Mouse (Mus musculus) ovary, postnatal 14 days (tissue): ENCODE data around the gene Hspb8.
A peak's percentile ranks its signal among the peaks of the same experiment; 100 is the strongest.
"Not testable (repeated sequence)": the region's sequence is repeated elsewhere in the genome, so short reads cannot be mapped to it uniquely, and the experiment has no call there.

Source experiments
- DNase-seq: peaks from one replicate; pipeline ENCODE4 v3.0.0; 2022; ENCODE audit warnings: low spot score

Hspb8 gene

DNA sequence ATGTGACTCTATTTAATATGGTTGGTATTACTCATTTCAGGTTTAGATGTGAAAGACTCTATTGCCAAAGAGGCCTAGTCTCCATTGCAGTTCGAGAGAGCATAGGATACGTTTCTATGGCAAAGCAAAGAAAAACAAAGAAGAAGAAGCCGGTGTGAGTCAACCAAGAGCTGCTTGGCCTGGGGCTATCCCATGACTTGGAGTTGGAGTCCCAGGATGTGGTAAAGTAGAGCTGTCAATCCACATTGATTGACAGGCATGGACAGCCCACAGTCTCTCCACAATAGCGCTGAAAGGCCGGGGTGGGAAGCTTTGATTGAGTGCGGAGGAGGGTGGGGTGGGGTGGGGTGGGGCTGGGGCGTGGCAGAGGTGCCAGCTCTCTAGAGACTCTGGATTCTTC is 10.2 kb upstream of the Hspb8 start:
- DNase-seq: no peak

DNA sequence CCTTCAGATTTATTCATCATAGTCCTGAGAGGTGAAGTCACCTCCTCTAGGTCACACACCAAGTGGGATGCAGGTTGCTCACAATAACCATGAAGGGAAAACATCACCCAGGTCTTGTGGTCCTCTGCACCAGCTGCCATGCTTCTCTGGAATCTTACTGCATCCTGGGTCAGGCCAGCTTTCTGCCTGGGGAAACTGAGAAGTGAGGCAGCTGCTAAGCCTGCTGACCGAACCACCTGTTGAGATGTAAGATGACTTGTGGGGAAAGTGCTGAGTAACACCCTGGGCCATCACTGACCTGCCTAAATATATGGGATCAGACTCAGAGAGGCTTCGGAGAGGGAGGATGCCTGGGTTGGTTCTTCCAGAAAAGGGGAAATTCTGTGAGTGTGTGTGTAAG is 4.0 kb upstream of the Hspb8 start:
- no peak for DNase-seq

DNA sequence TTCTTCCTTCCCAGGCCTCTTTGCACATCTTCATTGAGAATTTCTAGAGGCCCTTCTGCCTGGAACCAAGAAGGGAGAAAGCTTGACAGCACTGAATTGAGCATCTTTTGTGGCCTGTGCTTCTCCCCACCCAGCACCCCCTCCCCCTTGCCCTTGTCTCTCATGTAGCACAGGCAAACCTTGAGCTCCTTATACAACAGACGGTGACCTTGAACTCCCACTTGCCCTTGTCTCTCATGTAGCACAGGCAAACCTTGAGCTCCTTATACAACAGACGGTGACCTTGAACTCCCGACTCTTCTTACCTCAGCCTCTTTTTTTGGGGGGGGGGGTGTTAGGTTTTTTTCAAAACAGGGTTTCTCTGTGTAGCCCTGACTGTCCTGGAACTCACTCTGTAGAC is 3.0 kb upstream of the Hspb8 start:
- DNase-seq: not testable (repeated sequence)

DNA sequence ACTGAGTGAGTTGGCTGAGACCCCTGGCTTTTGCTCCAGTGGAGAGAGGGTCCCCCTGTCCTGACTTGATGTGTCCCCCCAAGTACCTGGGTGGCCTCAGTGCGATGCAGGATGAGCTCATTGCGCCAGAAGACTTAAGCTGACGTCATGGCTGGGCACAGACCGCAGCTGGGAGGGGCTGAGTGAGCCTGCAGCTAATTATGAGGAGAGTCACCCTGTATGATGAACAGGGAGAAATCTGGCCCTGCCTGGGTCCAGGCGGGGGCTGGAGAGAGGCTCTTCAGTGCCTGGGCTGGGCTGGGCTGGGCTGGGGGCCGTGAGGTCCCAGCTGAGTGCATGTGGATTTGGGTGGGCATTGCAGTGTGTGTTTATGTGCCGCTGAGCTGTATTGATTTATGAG is 2.6 kb upstream of the Hspb8 start:
- no peak for DNase-seq

DNA sequence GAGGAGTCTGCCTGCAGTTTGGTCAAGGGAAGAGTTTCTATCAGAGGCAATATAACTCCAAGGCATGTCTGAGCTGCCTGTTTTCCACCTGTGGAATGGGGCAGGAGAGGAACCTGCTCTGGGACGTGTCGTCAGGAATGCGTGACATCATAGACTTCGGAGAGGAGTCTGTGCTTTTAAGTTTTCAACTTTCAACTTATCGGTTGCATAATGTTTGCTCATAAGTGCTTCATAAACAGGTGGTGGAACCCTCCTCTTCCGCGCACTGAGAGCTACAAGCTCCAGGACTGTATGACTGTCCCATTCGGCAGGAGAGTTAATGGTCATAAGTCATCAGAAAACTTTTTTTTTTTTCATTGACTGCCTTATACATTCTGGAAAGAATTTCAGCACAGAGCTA is 1.1 kb upstream of the Hspb8 start:
- DNase-seq: no peak

DNA sequence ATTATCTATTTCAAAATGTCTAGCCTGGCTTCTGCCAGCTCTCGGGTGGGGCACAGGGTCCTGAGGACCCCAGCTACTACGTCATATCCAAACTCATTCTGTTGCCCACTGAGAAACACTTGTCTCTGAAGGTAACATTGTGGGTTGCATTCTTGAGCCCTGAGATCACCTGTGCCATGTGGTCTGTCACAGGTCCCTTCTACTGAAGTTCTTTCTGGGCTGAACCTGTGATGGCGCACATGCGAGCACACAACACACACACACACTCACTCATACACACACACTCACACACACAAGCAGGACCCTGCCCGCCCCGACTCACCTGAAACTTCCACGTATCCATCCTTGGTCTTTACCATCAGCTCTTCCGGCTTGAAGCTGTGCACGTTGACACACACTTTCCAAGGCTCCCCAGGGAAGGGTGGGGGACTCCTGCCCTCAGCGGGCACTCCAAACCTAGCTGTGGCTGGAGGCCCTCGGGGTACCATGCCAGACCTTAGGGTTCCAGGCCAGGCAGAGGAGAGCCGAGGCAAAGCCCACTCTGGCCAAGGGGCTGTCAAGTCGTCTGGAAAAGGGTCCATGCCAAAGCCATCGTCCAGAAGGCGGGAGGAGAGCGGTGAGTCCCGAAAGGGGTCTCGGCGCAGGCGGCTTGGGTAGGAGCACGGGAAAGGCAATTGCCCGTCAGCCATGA is 728 bp downstream of the Hspb8 start:
- no peak for DNase-seq

DNA sequence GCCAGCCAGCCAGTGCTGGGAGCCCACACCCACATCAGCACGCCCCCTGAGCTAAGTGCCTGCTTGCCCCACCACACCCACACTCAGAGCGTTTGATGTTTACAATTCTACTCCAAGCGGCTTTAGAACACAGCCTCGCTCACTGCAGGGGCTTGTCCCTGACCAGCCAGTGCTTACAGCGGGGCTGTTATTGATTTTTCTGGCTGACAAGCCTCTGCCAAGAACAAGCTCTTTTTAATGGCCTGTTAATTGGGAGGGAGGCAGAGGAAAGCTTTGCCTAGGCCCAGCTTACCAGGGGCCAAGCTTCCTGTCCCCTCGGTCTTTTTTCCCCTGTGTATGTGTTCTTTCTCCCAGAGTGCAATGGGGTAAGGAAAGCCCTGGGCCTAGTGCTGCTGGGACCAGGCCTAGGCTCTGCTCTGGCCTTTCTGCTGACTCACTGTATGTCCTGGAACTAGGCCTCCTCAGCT is 1.9 kb downstream of the Hspb8 start:
- no peak for DNase-seq

DNA sequence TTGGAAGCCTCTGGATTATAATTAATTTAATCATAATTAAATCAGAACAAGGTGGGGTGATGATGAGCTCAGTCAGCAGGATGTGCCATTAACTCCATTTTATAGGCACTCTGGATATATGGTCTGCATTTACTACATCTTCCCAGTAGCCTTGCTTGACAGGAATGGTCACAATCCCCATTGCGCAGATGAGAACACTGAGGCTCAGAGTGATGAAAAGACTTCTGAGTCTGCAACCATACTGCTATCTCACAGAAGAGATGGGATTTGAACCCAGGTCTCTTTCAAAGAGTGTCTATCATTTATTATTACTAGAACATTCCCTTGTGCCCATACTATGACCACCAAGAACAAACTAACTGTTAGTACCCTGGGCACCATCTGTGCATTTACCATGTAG is 2.5 kb downstream of the Hspb8 start:
- no peak for DNase-seq

DNA sequence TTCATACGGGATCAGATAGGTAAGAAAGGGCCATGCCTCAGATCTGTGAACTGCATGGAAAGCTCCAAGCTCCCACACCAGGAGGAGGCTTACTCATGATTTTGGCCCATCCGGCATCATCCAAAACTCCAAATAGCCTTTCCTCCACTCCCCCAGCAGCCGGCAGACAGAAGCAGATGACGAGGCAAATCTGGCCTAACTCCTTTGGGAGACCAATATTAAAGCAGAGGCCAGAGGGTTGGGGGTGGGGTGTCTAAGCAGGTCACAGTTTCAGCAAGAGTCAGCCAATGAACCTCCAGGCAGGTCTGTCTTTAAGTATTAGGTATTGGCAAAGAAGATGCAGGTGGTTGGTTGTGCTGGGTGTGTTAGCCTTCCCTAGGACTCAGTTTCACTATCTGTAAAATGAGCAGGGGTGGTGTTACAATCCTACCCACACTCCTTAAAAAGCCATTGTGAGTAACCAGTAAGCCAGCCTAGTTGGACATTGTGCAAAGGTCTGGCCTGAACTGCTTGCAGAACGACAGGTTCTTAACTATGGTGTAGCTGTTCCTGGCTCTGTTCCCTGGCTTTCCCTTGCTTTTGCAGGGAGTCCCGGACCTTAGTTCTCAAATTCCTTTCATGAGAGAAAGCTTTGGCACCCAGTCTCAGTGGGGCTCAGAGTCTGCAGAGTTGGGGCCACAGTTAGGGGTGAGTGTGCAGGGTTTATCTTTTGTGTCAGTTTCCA is 3.2 kb downstream of the Hspb8 start:
- DNase-seq: no peak

DNA sequence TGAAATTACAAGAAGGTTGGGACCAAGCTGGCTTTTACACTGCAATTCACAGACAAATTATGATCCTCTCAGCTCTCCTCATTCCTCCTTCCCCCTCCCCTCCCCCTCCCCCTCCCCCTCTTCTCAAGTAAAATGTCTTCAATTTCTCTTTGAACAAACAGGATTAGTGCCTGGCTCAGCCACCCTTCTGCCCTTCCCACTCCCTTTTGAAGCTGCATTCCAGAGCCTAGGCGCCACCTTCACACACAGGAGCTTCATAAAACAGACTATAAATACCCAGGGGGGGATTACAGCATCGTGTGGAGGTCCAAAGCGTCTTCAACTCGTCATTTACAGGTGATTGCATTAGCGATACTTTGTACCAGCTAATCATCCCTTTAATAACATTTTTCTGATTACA is 6.5 kb downstream of the Hspb8 start:
- DNase-seq: no peak

DNA sequence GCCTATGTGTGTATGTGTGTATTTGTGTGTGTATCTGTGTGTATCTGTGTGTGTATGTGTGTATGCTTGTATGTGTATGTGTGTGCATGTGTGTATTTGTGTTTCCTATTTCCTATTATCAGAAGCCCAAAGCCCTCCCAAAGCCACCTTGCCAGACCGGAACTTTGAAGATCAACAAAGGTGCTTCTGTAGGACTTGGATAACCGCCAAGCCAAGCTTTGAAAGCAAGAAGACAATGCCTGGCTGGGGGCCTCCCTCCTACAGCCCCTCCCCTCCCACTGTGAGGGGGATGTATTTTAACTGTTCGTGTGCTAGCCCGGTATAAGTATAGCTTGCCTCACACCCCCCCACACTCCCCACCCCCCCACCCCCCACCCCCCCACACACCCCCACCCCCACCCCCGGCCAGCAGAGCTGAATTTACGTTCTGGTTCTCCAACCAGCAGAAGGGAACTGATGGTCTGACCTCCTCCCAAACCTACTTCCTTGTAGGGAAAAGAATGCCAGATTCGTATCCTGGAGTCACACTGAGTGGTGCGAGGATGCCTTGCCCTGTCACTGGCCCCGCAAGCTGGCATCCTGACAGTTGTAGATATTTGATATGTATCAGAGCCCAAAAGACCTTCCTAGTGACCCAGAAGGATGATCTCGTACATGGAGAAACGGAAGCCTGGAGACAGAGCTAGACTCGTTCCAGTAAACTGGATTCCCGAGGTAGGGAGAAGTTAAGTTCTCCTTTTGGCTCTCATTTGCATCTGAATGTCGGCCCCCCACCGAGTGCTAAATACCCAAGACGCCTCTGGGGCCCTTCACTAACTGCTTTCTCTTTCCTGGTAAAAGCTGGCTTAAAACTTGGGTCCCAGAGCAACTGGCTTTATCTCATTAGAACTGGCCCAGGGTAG is 12.7 kb downstream of the Hspb8 start:
- no peak for DNase-seq

DNA sequence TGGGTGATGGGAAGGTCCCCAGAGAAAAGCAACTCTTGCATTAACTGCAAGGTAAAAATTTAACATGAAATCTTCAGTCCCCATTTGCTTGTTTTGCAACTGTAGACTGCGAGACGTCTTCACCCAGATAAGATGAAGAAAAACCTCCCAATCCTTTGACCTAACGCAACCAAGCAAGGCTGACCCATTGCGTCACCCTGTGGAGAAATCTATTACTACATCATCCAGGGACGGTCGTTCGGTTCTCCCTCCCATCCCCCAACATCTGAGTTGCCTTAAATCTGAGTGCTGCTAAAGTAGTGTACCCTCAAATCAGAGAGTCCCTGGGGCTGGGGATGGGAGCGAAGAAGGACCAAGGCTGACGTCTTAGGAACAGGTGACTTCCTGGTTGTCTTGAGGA is 13.7 kb downstream of the Hspb8 start:
- no peak for DNase-seq

DNA sequence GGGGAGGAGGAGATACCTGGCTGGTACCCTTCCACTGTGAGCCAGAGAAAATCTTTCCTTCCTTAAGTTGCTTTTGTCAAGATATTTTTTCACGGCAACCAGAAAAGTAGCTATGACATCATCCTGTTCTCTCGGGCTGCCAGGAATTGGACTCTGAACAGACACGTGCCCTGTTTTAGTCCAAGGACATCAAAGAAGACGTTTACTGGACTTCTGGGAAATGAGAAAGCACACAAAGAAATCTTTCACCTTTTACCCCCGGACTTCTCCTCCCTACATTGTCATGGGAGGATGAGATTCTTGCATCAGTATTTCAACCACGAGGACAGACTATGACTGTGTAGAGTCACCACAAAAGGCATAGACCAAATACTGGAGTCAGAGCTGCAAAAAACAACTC is 14.7 kb downstream of the Hspb8 start:
- DNase-seq: no peak

DNA sequence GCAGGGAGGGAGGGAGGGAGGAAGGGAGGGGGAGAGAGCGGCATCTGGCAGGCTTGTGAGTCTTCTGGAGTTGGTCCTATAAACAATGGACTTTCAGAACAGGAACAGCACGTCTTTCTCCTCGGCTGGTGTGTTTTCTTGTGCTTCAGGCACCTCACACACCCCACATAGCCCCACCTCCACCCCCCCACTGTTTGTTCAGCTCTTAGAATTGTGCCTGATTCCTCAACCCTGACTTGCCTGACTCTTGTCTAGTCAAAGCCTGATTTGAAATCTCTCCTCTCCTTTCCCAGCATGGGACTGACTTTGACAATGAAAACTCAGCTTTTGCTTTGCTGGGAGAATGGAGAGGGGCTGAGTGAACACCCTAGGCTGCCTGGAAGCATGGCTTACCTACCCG is 15.3 kb downstream of the Hspb8 start:
- DNase-seq: no peak

DNA sequence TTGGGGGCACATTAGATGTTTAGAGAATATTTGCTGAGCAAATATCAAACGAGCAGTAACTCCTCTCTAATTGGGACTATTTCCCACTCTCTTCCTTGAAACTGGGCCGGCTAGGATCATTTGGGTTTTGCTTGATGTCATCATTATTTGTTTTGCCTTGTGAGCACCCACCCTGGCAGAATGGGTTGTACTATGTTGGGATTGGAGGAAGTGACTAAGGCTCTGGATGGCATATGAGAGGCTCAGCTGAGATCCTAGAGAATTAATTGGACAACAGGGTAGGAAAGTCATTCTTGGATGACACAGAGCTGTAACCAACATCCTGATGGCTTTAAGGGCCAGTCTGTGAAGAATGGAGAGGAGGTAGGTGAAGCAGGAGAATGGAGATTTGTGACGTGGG is 16.2 kb downstream of the Hspb8 start:
- DNase-seq: no peak

DNA sequence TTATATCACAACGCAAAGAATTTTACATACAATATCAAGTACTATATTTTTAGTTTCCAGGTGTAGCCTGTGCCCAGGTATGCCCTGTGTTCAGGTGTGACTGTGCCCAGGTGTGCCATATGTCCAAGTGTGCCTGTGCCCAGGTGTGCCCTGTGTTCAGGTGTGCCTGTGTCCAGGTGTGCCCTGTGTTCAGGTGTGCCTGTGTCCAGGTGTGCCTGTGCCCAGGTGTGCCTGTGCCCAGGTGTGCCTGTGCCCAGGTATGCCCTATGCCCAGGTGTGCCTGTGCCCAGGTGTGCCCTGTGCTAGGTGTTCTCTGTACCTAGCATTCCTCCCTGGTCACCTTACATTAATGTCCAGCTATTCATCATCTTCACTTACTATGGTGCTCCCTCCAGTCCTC is 16.7 kb downstream of the Hspb8 start:
- DNase-seq: no peak

DNA sequence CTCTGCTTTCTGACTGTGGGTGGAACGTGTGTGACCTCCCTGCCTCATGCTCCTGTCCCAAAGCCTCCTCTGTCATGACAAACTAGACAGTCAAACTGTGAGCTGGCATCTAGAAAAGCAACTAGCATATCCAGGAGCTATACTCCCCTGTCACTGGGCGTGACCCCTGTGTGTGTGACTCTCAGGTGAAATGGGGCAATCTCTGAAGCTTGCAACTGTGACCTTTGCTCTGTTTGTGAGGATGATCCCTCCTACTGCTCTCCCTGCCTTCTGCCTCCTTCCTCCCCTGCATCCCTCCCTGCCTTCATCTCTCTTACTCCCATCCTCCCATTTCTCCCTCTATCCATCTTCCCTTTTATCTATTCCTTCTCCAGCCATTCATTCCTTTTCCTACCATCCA is 18.6 kb downstream of the Hspb8 start:
- no peak for DNase-seq

DNA sequence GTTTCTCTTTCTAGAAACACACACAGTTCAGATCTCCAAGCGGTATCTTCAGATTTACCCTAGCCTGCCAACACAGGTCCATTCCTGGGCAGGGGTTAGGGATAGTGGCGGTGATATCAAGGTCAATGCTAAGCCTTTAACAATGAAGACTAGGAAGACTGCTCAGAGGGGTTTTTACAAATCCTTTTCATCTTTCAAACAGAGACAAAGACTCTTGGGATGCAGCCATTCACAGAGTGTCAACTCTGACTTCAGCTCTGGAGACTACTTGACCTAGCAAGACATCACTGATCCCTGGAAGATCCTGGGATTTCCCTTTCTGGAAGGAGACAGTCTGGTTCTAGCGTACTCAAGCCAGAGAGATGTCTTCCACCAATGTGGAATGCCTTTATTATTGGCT is 21.9 kb downstream of the Hspb8 start:
- no peak for DNase-seq

DNA sequence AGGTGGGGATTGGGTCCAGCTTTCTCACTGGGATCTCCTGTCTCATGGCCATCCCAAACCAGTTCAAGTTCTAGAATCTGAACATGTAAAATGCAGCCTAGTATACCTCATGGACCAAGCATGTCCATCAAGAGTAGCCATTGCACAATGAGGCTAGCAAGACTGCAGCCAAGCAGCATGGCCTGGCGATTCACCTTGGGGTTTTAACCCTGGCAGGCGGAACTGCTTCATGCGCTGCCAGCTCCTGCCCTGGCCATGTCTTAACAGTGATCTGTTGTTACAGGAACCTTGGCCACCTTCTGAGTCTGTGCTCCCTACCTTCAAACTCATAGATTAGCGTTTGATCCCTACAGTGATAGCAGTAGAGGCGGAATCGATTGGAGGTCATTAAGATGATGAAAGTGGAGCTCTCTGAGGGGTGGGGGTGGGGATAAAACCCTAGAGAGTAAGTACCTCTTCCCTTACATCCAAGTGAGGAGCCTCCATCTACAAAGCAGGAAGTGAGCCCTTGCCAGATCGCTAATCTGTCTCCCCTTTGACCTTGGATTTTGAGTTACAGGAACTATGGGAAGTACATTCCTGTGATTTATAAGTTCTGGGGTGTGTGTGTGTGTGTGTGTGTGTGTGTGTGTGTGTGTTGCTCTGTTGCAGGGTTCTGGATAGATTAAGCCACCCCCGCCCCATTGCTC is 22.5 kb downstream of the Hspb8 start:
- no peak for DNase-seq

DNA sequence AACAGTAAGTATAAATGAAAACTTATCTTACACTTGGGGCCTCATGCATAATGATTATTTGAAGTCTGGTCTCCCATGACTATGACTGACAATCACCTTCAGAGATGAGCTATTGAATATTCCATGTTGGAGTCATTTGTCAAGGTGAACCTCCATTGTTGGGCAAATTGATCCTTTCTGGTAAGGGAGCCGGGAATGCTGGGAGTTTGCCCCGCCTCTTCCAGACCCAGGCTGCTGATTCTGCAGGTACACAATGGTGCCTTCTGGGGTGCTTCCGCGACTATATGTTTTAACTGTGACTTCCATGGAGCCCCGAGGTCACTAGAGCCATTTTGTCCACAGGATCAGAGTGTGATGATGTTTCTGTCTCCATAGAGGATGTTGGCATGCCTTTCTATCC is 26.6 kb downstream of the Hspb8 start:
- no peak for DNase-seq

DNA sequence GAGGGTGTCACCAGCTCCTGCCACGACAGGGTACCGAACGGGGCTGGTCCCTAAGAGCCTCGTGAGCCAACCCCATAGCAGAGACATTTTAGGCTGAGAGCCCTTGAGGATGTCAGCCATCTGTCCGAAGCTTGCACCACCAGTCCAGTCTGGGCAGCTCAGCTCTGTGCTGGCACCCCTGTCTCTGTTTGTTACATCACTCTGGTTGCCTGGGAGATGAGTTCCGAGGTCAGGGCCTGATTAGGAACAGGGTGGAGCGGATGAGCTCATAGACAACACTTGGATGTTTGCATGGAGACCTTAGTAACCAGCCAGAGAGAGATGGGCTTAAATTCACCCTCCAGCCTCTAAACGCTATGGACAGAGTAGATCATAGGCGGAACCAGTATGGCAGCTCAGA is 30.1 kb downstream of the Hspb8 start:
- no peak for DNase-seq

DNA sequence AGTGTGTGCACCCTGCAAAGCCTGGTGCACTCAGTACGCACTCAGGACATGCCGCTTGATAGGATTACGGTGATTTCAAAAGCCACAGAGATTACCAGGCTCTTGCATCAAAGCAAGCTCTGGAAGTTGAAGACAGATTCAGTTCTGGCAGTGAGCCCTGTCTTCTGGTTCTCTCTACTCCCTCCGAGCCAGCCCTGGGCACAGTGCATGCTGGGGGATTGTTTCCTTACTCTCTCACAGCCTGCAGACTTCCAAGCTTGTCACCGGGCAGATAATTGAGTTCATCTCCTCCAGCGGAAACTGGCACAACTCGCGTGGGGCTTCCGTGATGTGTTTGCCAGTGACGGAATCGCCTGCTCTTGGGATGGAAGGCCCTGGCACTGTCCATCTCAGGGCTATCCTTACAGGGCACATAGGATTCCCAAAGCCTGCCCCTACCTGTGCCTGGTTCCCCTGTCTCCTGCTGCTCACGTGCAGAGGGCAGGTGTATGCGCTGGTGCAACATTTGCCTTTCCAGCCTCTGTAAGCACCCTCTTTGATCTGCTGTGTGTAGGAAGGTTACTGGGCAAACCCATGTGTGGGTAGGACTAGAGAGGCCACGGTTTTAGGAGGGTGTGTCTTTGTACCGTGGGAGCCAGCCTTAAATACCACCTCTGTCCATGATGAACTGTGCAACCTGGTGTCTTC is 32.7 kb downstream of the Hspb8 start:
- DNase-seq: peak; percentile 49
